8 mouse cellular contexts compared by ENCODE assay signal in the genomic region with DNA sequence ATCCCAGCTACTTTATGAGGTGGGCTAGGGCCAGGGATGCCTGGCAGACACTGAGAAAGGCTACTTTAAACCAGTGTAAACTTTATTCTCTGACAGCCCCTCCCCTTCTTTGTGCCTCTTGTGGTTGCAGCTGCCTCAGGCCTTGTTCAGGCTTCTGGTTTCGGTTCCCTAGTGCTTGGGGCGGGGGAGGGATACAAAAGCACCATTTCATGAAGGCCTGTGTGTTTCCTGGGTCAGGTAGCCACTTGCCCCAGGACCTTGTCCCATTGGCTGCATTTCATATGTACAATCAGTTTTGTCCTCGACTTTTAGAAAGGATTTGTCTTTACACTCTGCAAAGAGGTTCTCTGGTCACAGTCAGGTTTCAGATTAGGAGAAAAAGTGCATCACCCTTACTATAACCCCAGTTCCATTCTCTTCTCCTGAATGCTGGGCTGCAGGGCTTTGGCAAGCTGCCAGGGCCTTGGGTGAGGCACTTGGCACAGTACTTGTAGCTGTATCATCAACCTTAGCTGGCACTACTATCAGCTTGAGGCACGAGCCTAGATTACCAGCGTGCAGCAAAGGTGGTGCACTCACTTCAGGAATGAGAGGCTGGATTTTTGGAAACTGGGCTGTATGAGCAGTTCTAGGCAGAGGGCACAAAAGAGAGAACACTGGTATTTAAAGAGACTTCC. TPM values are rescaled to one million over a fixed set of nuclear protein-coding genes. Genes with fewer than 3 reads are reported as not detected.
DNase-seq lines count a peak whose midpoint lies in the region; ATAC-seq and TF ChIP-seq lines count a peak whose summit lies in the region.

No protein-coding gene starts in this region.

- no peak for ATAC-seq in cerebellum, adult (ENCODE audit: insufficient number of reproducible peaks, low FRiP score, low TSS enrichment)
- no peak for ATAC-seq in heart, embryonic 16.5 days (replicated peaks; ENCODE audit: extremely low read depth, insufficient read depth, low FRiP score)
- peak; percentile 11 for ATAC-seq in megakaryocyte progenitor cell, adult 5-6 weeks (replicated peaks; ENCODE audit: poor library complexity)

- H3K9me3 ChIP-seq in heart, embryonic 16.5 days (replicated peaks; ENCODE audit: control insufficient read depth, low read length): no peaks in the 10 kb centered on the region

- H3K27ac ChIP-seq in heart, embryonic 16.5 days (ENCODE audit: low read length): peak overlapping the region; percentile 70
- peak overlapping the region; percentile 94 for H3K27ac ChIP-seq in thymus, adult 2 months (ENCODE audit: control insufficient read depth, insufficient read depth, low read length)

- peak; percentile 27 for DNase-seq in cerebellum, adult 11 months
- peak; percentile 58 for DNase-seq in CD4-positive, CD25-positive, alpha-beta regulatory T cell, adult 2 months (ENCODE audit: low read depth, low spot score)
- peak; percentile 28 for DNase-seq in cerebellum, adult 8-10 months
- DNase-seq in layer of hippocampus, adult 9-11 months: peak; percentile 8
- peak; percentile 24 for DNase-seq in thymus, adult 2 months

- no peak for TF ChIP-seq CTCF in thymus, adult 2 months (IDR thresholded peaks at IDR 0.05; ENCODE audit: borderline replicate concordance, control insufficient read depth, extremely low read depth, insufficient read depth, low read length, poor library complexity)

- H3K36me3 ChIP-seq in heart, embryonic 16.5 days (ENCODE audit: control insufficient read depth, insufficient read depth): peaks cover 6% of the 10 kb centered on the region; the same call in 1 of the 2 replicates
- H3K36me3 ChIP-seq in thymus, adult 2 months (ENCODE audit: control insufficient read depth, insufficient read depth, low read length): peaks cover 6% of the 10 kb centered on the region; the same call in 1 of the 2 replicates

- no peaks in the 10 kb centered on the region for H3K27me3 ChIP-seq in heart, embryonic 16.5 days (ENCODE audit: control insufficient read depth, insufficient read depth, low read length)
- no peaks in the 10 kb centered on the region for H3K27me3 ChIP-seq in thymus, adult 2 months (ENCODE audit: control insufficient read depth, insufficient read depth, low read length)

- 19% methylated on average over 5 of the region's 5 CpGs for WGBS in heart, embryonic 16.5 days
- 6% methylated on average over 5 of the region's 5 CpGs for WGBS in thymus, adult 2 months

- peak overlapping the region; percentile 65 for H3K4me3 ChIP-seq in heart, embryonic 16.5 days (ENCODE audit: low read length)
- H3K4me3 ChIP-seq in thymus, adult 2 months (ENCODE audit: control insufficient read depth, insufficient read depth, low read length): peak overlapping the region; percentile 82

- peak overlapping the region; percentile 18 for H3K9ac ChIP-seq in heart, embryonic 16.5 days (ENCODE audit: low read length)

- peaks cover 29% of the 10 kb centered on the region for H3K4me1 ChIP-seq in heart, embryonic 16.5 days (ENCODE audit: control insufficient read depth, insufficient read depth, low read length)
- H3K4me1 ChIP-seq in thymus, adult 2 months (replicated peaks; ENCODE audit: control insufficient read depth, insufficient read depth, low read length): peaks cover 14% of the 10 kb centered on the region

- TF ChIP-seq POLR2A in thymus, adult 2 months (IDR thresholded peaks at IDR 0.05; ENCODE audit: control insufficient read depth, extremely low read depth, insufficient read depth, low read length, poor library complexity): no peak

- peak overlapping the region; percentile 76 for H3K4me2 ChIP-seq in heart, embryonic 16.5 days (ENCODE audit: low read depth, low read length)

RNA-seq across cellular contexts. Expression of a gene that starts 2.4 kb away (rescaled TPM):
- polyA plus RNA-seq in heart, embryonic 16.5 days (2015; fragmentation: Nextera tagmentation; extraction: Ambion mirVana): 18.0 and 19.4 TPM in 2 replicates
- total RNA-seq in megakaryocyte progenitor cell, adult 5-6 weeks (2015): 34.7 and 37.8 TPM in 2 replicates
- total RNA-seq in megakaryocyte progenitor cell, adult 5-6 weeks (2017): 13.6 and 19.4 TPM in 2 replicates
- polyA plus RNA-seq in thymus, adult 2 months (2012; rRNA removed): 73.8 and 76.3 TPM in 2 replicates

RNA-seq across cellular contexts. Expression of a gene that starts 2.8 kb away (rescaled TPM):
- 187 and 188 TPM in 2 replicates for polyA plus RNA-seq in heart, embryonic 16.5 days (2015; fragmentation: Nextera tagmentation; extraction: Ambion mirVana)
- total RNA-seq in megakaryocyte progenitor cell, adult 5-6 weeks (2015): 265 and 285 TPM in 2 replicates
- 218 and 226 TPM in 2 replicates for total RNA-seq in megakaryocyte progenitor cell, adult 5-6 weeks (2017)
- polyA plus RNA-seq in thymus, adult 2 months (2012; rRNA removed): 45.8 and 54.4 TPM in 2 replicates

RNA-seq across cellular contexts. Expression of a gene that starts 38.1 kb away (rescaled TPM):
- polyA plus RNA-seq in heart, embryonic 16.5 days (2015; fragmentation: Nextera tagmentation; extraction: Ambion mirVana): 0.54 and 0.71 TPM in 2 replicates
- total RNA-seq in megakaryocyte progenitor cell, adult 5-6 weeks (2015): not detected in 2 replicates
- 0.50 TPM in 1 of 2 replicates, not detected in the other for total RNA-seq in megakaryocyte progenitor cell, adult 5-6 weeks (2017)
- 0.46 and 0.86 TPM in 2 replicates for polyA plus RNA-seq in thymus, adult 2 months (2012; rRNA removed)

RNA-seq across cellular contexts. Expression of a gene that starts 45.9 kb away (rescaled TPM):
- polyA plus RNA-seq in heart, embryonic 16.5 days (2015; fragmentation: Nextera tagmentation; extraction: Ambion mirVana): 9.2 and 9.9 TPM in 2 replicates
- 0.07 and 0.61 TPM in 2 replicates for total RNA-seq in megakaryocyte progenitor cell, adult 5-6 weeks (2015)
- 0.04 TPM in 1 of 2 replicates, not detected in the other for total RNA-seq in megakaryocyte progenitor cell, adult 5-6 weeks (2017)
- 38.1 and 44.5 TPM in 2 replicates for polyA plus RNA-seq in thymus, adult 2 months (2012; rRNA removed)

RNA-seq across cellular contexts. Expression of a gene that starts 55.4 kb away (rescaled TPM):
- 94.7 and 97.5 TPM in 2 replicates for polyA plus RNA-seq in heart, embryonic 16.5 days (2015; fragmentation: Nextera tagmentation; extraction: Ambion mirVana)
- not detected in 2 replicates for total RNA-seq in megakaryocyte progenitor cell, adult 5-6 weeks (2015)
- 0.20 TPM in 1 of 2 replicates, not detected in the other for total RNA-seq in megakaryocyte progenitor cell, adult 5-6 weeks (2017)
- 4.9 and 5.4 TPM in 2 replicates for polyA plus RNA-seq in thymus, adult 2 months (2012; rRNA removed)

Comparison
In these comparisons a context has a peak if more than half of its experiments do, and no peak if none do; other contexts are left out.
1. DNase-seq: peak in every context shown above with its lines; median percentile 58 in CD4-positive, CD25-positive, alpha-beta regulatory T cell, adult 2 months; 28 in cerebellum, adult 8-10 months; 27 in cerebellum, adult 11 months; 24 in thymus, adult 2 months; 8 in layer of hippocampus, adult 9-11 months.